Mouse (Mus musculus) kidney, postnatal 10 days (tissue): ENCODE data around the gene Zfp827.

Experiments used
- DNase-seq: peaks from one replicate; pipeline ENCODE4 v3.0.0; 2021; ENCODE audit warnings: mixed read lengths

Zfp827 gene

GRCm38 (mm10) chr8:79226046-79226445 lies 197.8 kb downstream of the Zfp827 start:
- DNase-seq: no peak

GRCm38 (mm10) chr8:79227194-79227593 lies 199.0 kb downstream of the Zfp827 start:
- DNase-seq: no peak

- no peak for DNase-seq
Observed at GRCm38 (mm10) chr8:79227916-79228315, 199.7 kb downstream of the Zfp827 start.

GRCm38 (mm10) chr8:79229266-79229888 lies 201.1 kb downstream of the Zfp827 start:
- DNase-seq: peak; percentile 24

- DNase-seq: no peak
Observed at GRCm38 (mm10) chr8:79239320-79239719, 211.1 kb downstream of the Zfp827 start.

GRCm38 (mm10) chr8:79239996-79240395 lies 211.8 kb downstream of the Zfp827 start:
- DNase-seq: no peak
